ENCODE assay signal across 13 mouse cellular contexts in genomic region chr11:121743915-121744628, GRCm38 (mm10). TPM values are rescaled to one million over a fixed set of nuclear protein-coding genes. Genes with fewer than 3 reads are reported as not detected.
DNase-seq lines count a peak whose midpoint lies in the region; ATAC-seq and TF ChIP-seq lines count a peak whose summit lies in the region.
"Had no signal": no experiment of that assay in that cellular context is flagged by ENCODE, and none has a peak within 500 bp of the region (broad histone marks: within the 10 kb centered on the region; RNA-seq: fewer than 3 reads in every experiment).

No protein-coding gene starts in this region.

- no peaks in the 10 kb centered on the region for H3K79me2 ChIP-seq in MEL (ENCODE audit: control insufficient read depth, insufficient read depth, low read length, poor library complexity)

- no peak overlapping the region for H3K4me3 ChIP-seq in MEL (ENCODE audit: control insufficient read depth in 1 of 2, insufficient read depth in 1 of 2, low read depth in 2 of 2, low read length in 2 of 2)
- H3K4me3 ChIP-seq in forebrain, postnatal 0 days (ENCODE audit: low read depth, low read length), result no peak overlapping the region
- H3K4me3 ChIP-seq: forebrain, embryonic 12.5 days; lung, embryonic 15.5 days; stomach, embryonic 15.5 days had no signal

- peak overlapping the region; percentile 45 for H3K9ac ChIP-seq in MEL (ENCODE audit: control insufficient read depth, low read depth, low read length, poor library complexity, severe bottlenecking)
- no peak overlapping the region for H3K9ac ChIP-seq in forebrain, postnatal 0 days
- H3K9ac ChIP-seq: forebrain, embryonic 12.5 days; lung, embryonic 15.5 days; stomach, embryonic 15.5 days had no signal

- TF ChIP-seq POLR2A in MEL (IDR thresholded peaks at IDR 0.05; ENCODE audit: control insufficient read depth in 1 of 2, insufficient read depth in 1 of 2, low read depth in 1 of 2, low read length in 2 of 2, poor library complexity in 1 of 2), result 0 out of 4 replicates have a peak, but pooled peaks of 1 of the 2 experiments have one; percentile 22

- TF ChIP-seq RAD21 in MEL (IDR thresholded peaks at IDR 0.05; ENCODE audit: low read depth, low read length), result peak; percentile 67

- peak; percentile 28 for DNase-seq in kidney, adult 9 months
- DNase-seq in kidney, adult 11 months, result no peak
- peak; percentile 49 for DNase-seq in 3T3-L1 (ENCODE audit: low read depth, low spot score)
- DNase-seq in MEL (ENCODE audit: low read depth, low spot score), result peak; percentile 91
- no peak for DNase-seq in forebrain, postnatal 0 days
- DNase-seq in spleen, postnatal 14 days (ENCODE audit: low spot score in 2 of 2), result no peak
- DNase-seq in adrenal gland, postnatal 10 days, result no peak
- DNase-seq: gastrocnemius, postnatal 14 days; left cerebral cortex, postnatal 4 days had no signal

- no peaks in the 10 kb centered on the region for H3K9me3 ChIP-seq in MEL (replicated peaks; ENCODE audit: insufficient read depth, low read length)
- no peaks in the 10 kb centered on the region for H3K9me3 ChIP-seq in forebrain, postnatal 0 days (ENCODE audit: low read length)
- H3K9me3 ChIP-seq: forebrain, embryonic 12.5 days; lung, embryonic 15.5 days; stomach, embryonic 15.5 days had no signal

- TF ChIP-seq EP300 in MEL (IDR thresholded peaks at IDR 0.05; ENCODE audit: low read depth in 1 of 2, low read length in 2 of 2), result peak in 1 of 2 experiments; percentile 69; a peak in 3 of 4 replicates

- H3K27ac ChIP-seq in MEL (ENCODE audit: control insufficient read depth, low read depth, low read length), result peak overlapping the region; percentile 79
- no peak overlapping the region for H3K27ac ChIP-seq in forebrain, postnatal 0 days (ENCODE audit: low read depth, low read length)
- H3K27ac ChIP-seq: forebrain, embryonic 12.5 days; lung, embryonic 15.5 days; stomach, embryonic 15.5 days had no signal

- H3K27me3 ChIP-seq in MEL (ENCODE audit: control insufficient read depth in 1 of 2, insufficient read depth in 2 of 2, low read length in 2 of 2), result no peaks in the 10 kb centered on the region
- H3K27me3 ChIP-seq in forebrain, postnatal 0 days (ENCODE audit: insufficient read depth, low read length), result no peaks in the 10 kb centered on the region
- H3K27me3 ChIP-seq: forebrain, embryonic 12.5 days; lung, embryonic 15.5 days; stomach, embryonic 15.5 days had no signal

- peak; percentile 39 to 44; a peak in 2 of 4 replicates for ATAC-seq in hematopoietic stem cell, adult 5-6 weeks (replicated peaks in 1 of 2; ENCODE audit: insufficient read depth in 1 of 2, low FRiP score in 2 of 2, low TSS enrichment in 1 of 2, low read depth in 1 of 2, poor library complexity in 2 of 2, severe bottlenecking in 2 of 2)
- ATAC-seq in forebrain, postnatal 0 days, result no peak

- peak in 1 of 3 experiments; percentile 69; a peak in 2 of 6 replicates for TF ChIP-seq CTCF in MEL (IDR thresholded peaks at IDR 0.05 in 2 of 3, conservative IDR thresholded peaks at IDR 0.05 in 1 of 3; ENCODE audit: control insufficient read depth in 1 of 3, insufficient read depth in 1 of 3, low read depth in 2 of 3, low read length in 3 of 3, poor library complexity in 1 of 3, severe bottlenecking in 1 of 3)
- TF ChIP-seq CTCF in forebrain, postnatal 0 days (IDR thresholded peaks at IDR 0.05; ENCODE audit: low read depth), result no peak

- peaks cover 0 to 53% of the 10 kb centered on the region in 2 experiments; a peak in 2 of 4 replicates for H3K36me3 ChIP-seq in MEL (ENCODE audit: control insufficient read depth in 1 of 2, insufficient read depth in 2 of 2, low read length in 2 of 2)
- H3K36me3 ChIP-seq in forebrain, postnatal 0 days (ENCODE audit: insufficient read depth), result no peaks in the 10 kb centered on the region
- H3K36me3 ChIP-seq: forebrain, embryonic 12.5 days; lung, embryonic 15.5 days; stomach, embryonic 15.5 days had no signal

- peaks cover 34 to 47% of the 10 kb centered on the region in 2 experiments for H3K4me1 ChIP-seq in MEL (ENCODE audit: control insufficient read depth in 1 of 2, insufficient read depth in 2 of 2, low read length in 2 of 2)
- H3K4me1 ChIP-seq in forebrain, postnatal 0 days (ENCODE audit: insufficient read depth), result no peaks in the 10 kb centered on the region
- H3K4me1 ChIP-seq: forebrain, embryonic 12.5 days had no signal

- H3K4me2 ChIP-seq in forebrain, postnatal 0 days (ENCODE audit: low read depth), result no peak overlapping the region
- H3K4me2 ChIP-seq: forebrain, embryonic 12.5 days; lung, embryonic 15.5 days; stomach, embryonic 15.5 days had no signal

TF ChIP-seq in MEL, 35 proteins besides CTCF, POLR2A, EP300 and RAD21:
- TF ChIP-seq MYB (IDR thresholded peaks at IDR 0.05; ENCODE audit: low read depth, low read length) (no peak), ZKSCAN1 (IDR thresholded peaks at IDR 0.05; ENCODE audit: low read depth, low read length) (no peak), MAZ (IDR thresholded peaks at IDR 0.05; ENCODE audit: low read depth, low read length) (0 out of 2 replicates have a peak, but pooled peaks have one; percentile 15), GABPA (IDR thresholded peaks at IDR 0.05; ENCODE audit: low read depth, low read length) (no peak; the same call in 1 of the 2 replicates), ELF1 (IDR thresholded peaks at IDR 0.05; ENCODE audit: low read depth, low read length) (0 out of 2 replicates have a peak, but pooled peaks have one; percentile 9), TCF12 (IDR thresholded peaks at IDR 0.05; ENCODE audit: low read depth, low read length) (no peak), ZC3H11A (IDR thresholded peaks at IDR 0.05; ENCODE audit: low read depth, low read length) (peak; percentile 48), USF2 (IDR thresholded peaks at IDR 0.05; ENCODE audit: borderline replicate concordance in 1 of 2, insufficient read depth in 1 of 2, low read depth in 1 of 2, low read length in 2 of 2) (no peak), CHD2 (IDR thresholded peaks at IDR 0.05; ENCODE audit: low read length) (no peak), HCFC1 (IDR thresholded peaks at IDR 0.05; ENCODE audit: low read depth, low read length) (no peak), NELFE (IDR thresholded peaks at IDR 0.05; ENCODE audit: low read depth, low read length) (no peak), POLR2AphosphoS2 (IDR thresholded peaks at IDR 0.05; ENCODE audit: low read length) (no peak), MAFK (IDR thresholded peaks at IDR 0.05; ENCODE audit: borderline replicate concordance, low read depth, low read length) (no peak), ETS1 (IDR thresholded peaks at IDR 0.05; ENCODE audit: low read depth, low read length) (0 out of 2 replicates have a peak, but pooled peaks have one; percentile 11), MXI1 (IDR thresholded peaks at IDR 0.05; ENCODE audit: low read depth, low read length) (peak; percentile 66), TBP (IDR thresholded peaks at IDR 0.05; ENCODE audit: low read depth, low read length) (peak; percentile 40; the same call in 1 of the 2 replicates), POLR2AphosphoS5 (IDR thresholded peaks at IDR 0.05; ENCODE audit: borderline replicate concordance, low read depth, low read length) (no peak), TAL1 (IDR thresholded peaks at IDR 0.05; ENCODE audit: low read length) (no peak), SMC3 (IDR thresholded peaks at IDR 0.05; ENCODE audit: low read depth, low read length) (peak; percentile 82), MAX (IDR thresholded peaks at IDR 0.05; ENCODE audit: low read length) (no peak), KAT2A (conservative IDR thresholded peaks at IDR 0.05; ENCODE audit: low read depth, low read length) (no peak), MYC (IDR thresholded peaks at IDR 0.05; ENCODE audit: low read depth, low read length) (0 out of 2 replicates have a peak, but pooled peaks have one; percentile 35), SIN3A (IDR thresholded peaks at IDR 0.05; ENCODE audit: low read length) (0 out of 2 replicates have a peak, but pooled peaks have one; percentile 61), BHLHE40 (IDR thresholded peaks at IDR 0.05; ENCODE audit: borderline replicate concordance, low read depth, low read length) (0 out of 2 replicates have a peak, but pooled peaks have one; percentile 23)

RNA-seq across cellular contexts. Expression of gene Metrnl, which starts 42.7 kb away (rescaled TPM):
- 2.7 TPM in 2 replicates for total RNA-seq in MEL (2012; rRNA removed)
- polyA plus RNA-seq in MEL (2012; ENCODE audit: insufficient read depth in 1 of 2, insufficient read length in 2 of 2, low read depth in 1 of 2, low replicate concordance in 2 of 2, missing spikeins in 1 of 2), result 1 to 10 TPM in 1 of 2 experiments, not detected in 1; 2.9 TPM
- total RNA-seq in hematopoietic stem cell, adult 5-6 weeks (2017), result 9.2 and 12.2 TPM in 2 replicates
- total RNA-seq in forebrain, postnatal 0 days (2014; rRNA removed), result 9.6 and 13.3 TPM in 2 replicates
- polyA plus RNA-seq in forebrain, postnatal 0 days (2015; fragmentation: Nextera tagmentation; extraction: Ambion mirVana), result 8.2 and 9.3 TPM in 2 replicates
- 10 to 100 TPM; 15.2 to 34.8 TPM for total RNA-seq in adrenal gland, postnatal 10 days (2021)

Comparison
In these comparisons a context has a peak if more than half of its experiments do, and no peak if none do; other contexts are left out.
1. DNase-seq: peak in kidney, adult 9 months (single experiment), 3T3-L1 (single experiment) and MEL (single experiment); none in kidney, adult 11 months (single experiment), forebrain, postnatal 0 days (single experiment), spleen, postnatal 14 days (0 of 2) and adrenal gland, postnatal 10 days (single experiment).